Mouse (Mus musculus) midbrain, embryonic 10.5 days (tissue): ENCODE measurements around the gene Abca7. TPM values are rescaled to one million over a fixed set of nuclear protein-coding genes. Genes with fewer than 3 reads are reported as not detected.

ENCODE experiments used
- DNase-seq: peaks from one replicate; pipeline ENCODE4 v3.0.0-alpha.2; 2017; ENCODE audit warnings: low spot score
- H3K27ac ChIP-seq: fragments of 300-500 bp; sonication (generic); replicated peaks from 2 replicates; pipeline ENCODE4 v1.5.1; 2016; ENCODE audit warnings: mild to moderate bottlenecking
- H3K27me3 ChIP-seq: fragments of 300-500 bp; sonication (generic); 2 replicates; pipeline ENCODE4 v1.6.1; 2016; ENCODE audit warnings: low read depth, mild to moderate bottlenecking; ENCODE audit not compliant: poor library complexity, severe bottlenecking
- H3K36me3 ChIP-seq: fragments of 300-500 bp; sonication (generic); 2 replicates; pipeline ENCODE4 v1.6.1; 2016; ENCODE audit warnings: mild to moderate bottlenecking, moderate library complexity
- H3K4me1 ChIP-seq: fragments of 300-500 bp; sonication (generic); 2 replicates; pipeline ENCODE4 v1.6.1; 2016
- H3K4me3 ChIP-seq: fragments of 300-500 bp; sonication (generic); 2 replicates; pipeline ENCODE4 v1.5.1; 2016; ENCODE audit warnings: mild to moderate bottlenecking, moderate library complexity
- H3K9me3 ChIP-seq: fragments of 300-500 bp; sonication (generic); replicated peaks from 2 replicates; pipeline ENCODE4 v1.6.1; 2016; ENCODE audit warnings: mild to moderate bottlenecking
- WGBS: fragments of 180-500 bp; shearing (Covaris S2); methylation state at CpG from one replicate; pipeline ENCODE4 v1.1.7; 2016; 5-methylcytosine and 5-hydroxymethylcytosine counted together
- polyA plus RNA-seq: library from polyadenylated mRNA; unstranded; fragments of >200 nt; fragmentation: Nextera tagmentation; extraction: Ambion mirVana; gene quantifications from 2 replicates; pipeline ENCODE4 v1.2.1, GENCODE M21; 2016

The Abca7 gene
- polyA plus RNA-seq, 1 experiment from 2014 or later = 3.2 TPM

GRCm38 (mm10) chr10:80019471-80020131 is 23.3 kb downstream of the Abca7 start:
- DNase-seq = peak; percentile 57
- H3K27ac ChIP-seq = peak overlapping the region; percentile 85
- WGBS = 5% methylated on average over 20 of the region's 20 CpGs

GRCm38 (mm10) chr10:80020191-80020590 is 23.9 kb downstream of the Abca7 start:
- Histone ChIP-seq H3K36me3 (peaks cover 7% of the 10 kb centered on the region), H3K27me3 (peaks cover 57% of the 10 kb centered on the region), H3K9me3 (no peaks in the 10 kb centered on the region), H3K27ac (peak overlapping the region; percentile 85; the same call in 1 of the 2 replicates), H3K4me1 (peaks cover 34% of the 10 kb centered on the region), H3K4me3 (peak overlapping the region; percentile 49)
- WGBS = 20% methylated on average over 11 of the region's 11 CpGs
- DNase-seq = no peak

More at GRCm38 (mm10) chr10:80019471-80020131, 23.3 kb downstream of the Abca7 start:
- H3K27me3 ChIP-seq = peaks cover 63% of the 10 kb centered on the region
- H3K4me1 ChIP-seq = peaks cover 37% of the 10 kb centered on the region
- peaks cover 7% of the 10 kb centered on the region for H3K36me3 ChIP-seq
- peak overlapping the region; percentile 49 for H3K4me3 ChIP-seq
- no peaks in the 10 kb centered on the region for H3K9me3 ChIP-seq

- WGBS = 85% methylated on average over 18 of the region's 18 CpGs
These were observed 24.5 kb downstream of the Abca7 start for GRCm38 (mm10) chr10:80020603-80021319.

DNA sequence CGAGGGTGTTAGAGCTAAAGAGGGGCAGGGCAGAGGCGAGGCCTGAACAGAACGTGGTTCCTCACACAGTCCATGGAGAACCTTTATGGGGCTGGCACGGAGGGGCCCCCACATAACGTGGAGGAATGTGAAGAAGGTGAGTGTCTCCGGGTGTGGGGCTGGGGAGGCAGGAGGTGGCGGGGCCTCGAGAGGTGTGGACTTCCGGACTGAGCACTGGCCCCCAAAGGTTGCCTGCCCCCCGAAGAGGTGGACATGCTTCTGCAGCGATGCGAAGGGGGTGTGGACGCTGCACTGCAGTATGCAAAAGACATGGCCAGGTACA is 25.0 kb downstream of the Abca7 start:
- H3K9me3 ChIP-seq = no peaks in the 10 kb centered on the region
- peaks cover 7% of the 10 kb centered on the region for H3K36me3 ChIP-seq
- peaks cover 41% of the 10 kb centered on the region for H3K4me1 ChIP-seq
- no peak for DNase-seq
- WGBS = 92% methylated on average over 13 of the region's 13 CpGs
- peaks cover 46% of the 10 kb centered on the region for H3K27me3 ChIP-seq
- H3K4me3 ChIP-seq = no peak overlapping the region
- no peak overlapping the region for H3K27ac ChIP-seq

More at GRCm38 (mm10) chr10:80020603-80021319, 24.5 kb downstream of the Abca7 start:
- Histone ChIP-seq H3K9me3 (no peaks in the 10 kb centered on the region), H3K27ac (no peak overlapping the region), H3K27me3 (peaks cover 51% of the 10 kb centered on the region), H3K36me3 (peaks cover 7% of the 10 kb centered on the region), H3K4me3 (peak overlapping the region; percentile 49), H3K4me1 (peaks cover 37% of the 10 kb centered on the region)
- no peak for DNase-seq

- H3K36me3 ChIP-seq = peaks cover 7% of the 10 kb centered on the region
- no peaks in the 10 kb centered on the region for H3K9me3 ChIP-seq
- H3K27ac ChIP-seq = no peak overlapping the region
- H3K27me3 ChIP-seq = peaks cover 37% of the 10 kb centered on the region
- H3K4me3 ChIP-seq = no peak overlapping the region; the same call in 1 of the 2 replicates
- 90% methylated on average over 12 of the region's 12 CpGs for WGBS
- no peak for DNase-seq
- H3K4me1 ChIP-seq = peaks cover 35% of the 10 kb centered on the region
These were observed 25.9 kb downstream of the Abca7 start for GRCm38 (mm10) chr10:80022164-80022563.

DNA sequence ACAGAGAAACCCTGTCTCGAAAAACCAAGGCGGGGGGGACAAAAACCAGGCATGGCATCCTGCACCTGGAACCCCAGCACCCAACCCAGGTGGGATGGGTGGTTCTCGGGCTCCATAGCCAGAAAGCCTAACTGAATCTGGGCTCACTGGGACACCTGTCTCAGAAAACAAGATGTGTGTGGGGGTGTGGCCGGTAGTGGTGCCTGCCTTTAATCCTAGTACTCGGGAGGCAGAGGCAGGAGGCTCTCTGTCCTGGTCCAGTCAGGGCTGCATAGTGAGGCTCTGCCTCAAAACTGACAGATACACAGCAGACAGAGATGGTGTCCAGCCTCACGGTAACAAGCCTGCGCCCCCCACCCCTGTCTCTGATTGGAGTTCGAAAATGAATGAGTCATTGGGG is 26.5 kb downstream of the Abca7 start:
- no peak overlapping the region for H3K27ac ChIP-seq
- WGBS = 94% methylated on average over 8 of the region's 8 CpGs
- H3K9me3 ChIP-seq = no peaks in the 10 kb centered on the region
- no peak overlapping the region for H3K4me3 ChIP-seq
- H3K36me3 ChIP-seq = peaks cover 7% of the 10 kb centered on the region
- peaks cover 31% of the 10 kb centered on the region for H3K27me3 ChIP-seq
- peaks cover 35% of the 10 kb centered on the region for H3K4me1 ChIP-seq
- DNase-seq = no peak

GRCm38 (mm10) chr10:80023758-80024157 is 27.5 kb downstream of the Abca7 start:
- H3K4me1 ChIP-seq = peaks cover 32% of the 10 kb centered on the region
- H3K27ac ChIP-seq = no peak overlapping the region
- H3K27me3 ChIP-seq = peaks cover 25% of the 10 kb centered on the region
- no peak for DNase-seq
- H3K9me3 ChIP-seq = no peaks in the 10 kb centered on the region
- H3K36me3 ChIP-seq = peaks cover 7% of the 10 kb centered on the region
- 92% methylated on average over 5 of the region's 5 CpGs for WGBS
- H3K4me3 ChIP-seq = no peak overlapping the region

GRCm38 (mm10) chr10:80024229-80025043 is 28.1 kb downstream of the Abca7 start:
- H3K27ac ChIP-seq = 0 out of 2 replicates have a peak overlapping the region, but pooled peaks have one; percentile 52
- DNase-seq = no peak
- H3K4me1 ChIP-seq = peaks cover 25% of the 10 kb centered on the region
- H3K27me3 ChIP-seq = peaks cover 18% of the 10 kb centered on the region
- H3K4me3 ChIP-seq = no peak overlapping the region
- WGBS = 80% methylated on average over 15 of the region's 15 CpGs
- peaks cover 7% of the 10 kb centered on the region for H3K36me3 ChIP-seq
- no peaks in the 10 kb centered on the region for H3K9me3 ChIP-seq

DNA sequence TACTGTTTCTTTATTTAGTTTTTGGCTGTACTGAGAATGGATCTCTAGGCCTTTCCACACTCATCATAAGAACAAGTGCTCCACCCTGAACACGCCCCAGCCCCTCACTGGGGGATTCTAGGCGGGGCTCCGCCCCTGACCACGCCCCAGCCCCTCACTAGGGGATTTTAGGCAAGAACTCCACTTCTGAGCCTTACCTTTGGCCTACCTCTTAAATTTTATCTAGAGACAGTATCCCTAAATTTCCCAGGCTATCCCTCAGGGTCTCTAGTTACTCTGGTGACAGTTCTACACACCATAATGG is 28.7 kb downstream of the Abca7 start:
- Histone ChIP-seq H3K4me3 (no peak overlapping the region), H3K36me3 (peaks cover 7% of the 10 kb centered on the region), H3K4me1 (peaks cover 19% of the 10 kb centered on the region), H3K27me3 (peaks cover 12% of the 10 kb centered on the region), H3K27ac (no peak overlapping the region), H3K9me3 (no peaks in the 10 kb centered on the region)
- DNase-seq = no peak
- WGBS = 59% methylated on average over 4 of the region's 4 CpGs

GRCm38 (mm10) chr10:80025463-80025862 is 29.2 kb downstream of the Abca7 start:
- Histone ChIP-seq H3K27ac (no peak overlapping the region), H3K4me3 (no peak overlapping the region), H3K9me3 (no peaks in the 10 kb centered on the region), H3K36me3 (peaks cover 7% of the 10 kb centered on the region), H3K4me1 (peaks cover 15% of the 10 kb centered on the region; the same call in 1 of the 2 replicates), H3K27me3 (peaks cover 8% of the 10 kb centered on the region)
- no peak for DNase-seq
- 78% methylated on average over 10 of the region's 10 CpGs for WGBS

DNA sequence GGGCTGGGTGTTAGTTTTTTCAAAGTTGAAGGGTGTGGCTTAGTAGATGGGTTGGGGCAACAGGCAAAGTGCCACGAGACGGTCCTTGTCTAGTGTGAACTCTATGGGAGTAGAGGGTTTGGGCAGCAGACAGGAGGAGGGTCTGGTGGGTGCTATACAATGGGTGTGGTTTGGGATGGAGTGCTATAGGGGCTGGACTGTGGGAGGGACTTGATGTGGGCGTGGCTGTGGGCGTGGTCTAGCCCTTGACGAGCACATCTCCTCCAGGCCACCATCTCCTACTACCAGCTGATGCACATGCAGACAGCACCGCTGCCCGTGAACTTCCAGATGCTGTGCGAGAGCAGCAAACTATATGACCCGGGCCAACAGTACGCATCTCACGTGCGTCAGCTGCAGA is 29.6 kb downstream of the Abca7 start:
- no peaks in the 10 kb centered on the region for H3K9me3 ChIP-seq
- no peak for DNase-seq
- H3K27ac ChIP-seq = no peak overlapping the region
- H3K4me3 ChIP-seq = no peak overlapping the region
- H3K27me3 ChIP-seq = peaks cover 3% of the 10 kb centered on the region; the same call in 1 of the 2 replicates
- peaks cover 9% of the 10 kb centered on the region for H3K36me3 ChIP-seq
- peaks cover 12% of the 10 kb centered on the region; the same call in 1 of the 2 replicates for H3K4me1 ChIP-seq
- 64% methylated on average over 12 of the region's 12 CpGs for WGBS

DNA sequence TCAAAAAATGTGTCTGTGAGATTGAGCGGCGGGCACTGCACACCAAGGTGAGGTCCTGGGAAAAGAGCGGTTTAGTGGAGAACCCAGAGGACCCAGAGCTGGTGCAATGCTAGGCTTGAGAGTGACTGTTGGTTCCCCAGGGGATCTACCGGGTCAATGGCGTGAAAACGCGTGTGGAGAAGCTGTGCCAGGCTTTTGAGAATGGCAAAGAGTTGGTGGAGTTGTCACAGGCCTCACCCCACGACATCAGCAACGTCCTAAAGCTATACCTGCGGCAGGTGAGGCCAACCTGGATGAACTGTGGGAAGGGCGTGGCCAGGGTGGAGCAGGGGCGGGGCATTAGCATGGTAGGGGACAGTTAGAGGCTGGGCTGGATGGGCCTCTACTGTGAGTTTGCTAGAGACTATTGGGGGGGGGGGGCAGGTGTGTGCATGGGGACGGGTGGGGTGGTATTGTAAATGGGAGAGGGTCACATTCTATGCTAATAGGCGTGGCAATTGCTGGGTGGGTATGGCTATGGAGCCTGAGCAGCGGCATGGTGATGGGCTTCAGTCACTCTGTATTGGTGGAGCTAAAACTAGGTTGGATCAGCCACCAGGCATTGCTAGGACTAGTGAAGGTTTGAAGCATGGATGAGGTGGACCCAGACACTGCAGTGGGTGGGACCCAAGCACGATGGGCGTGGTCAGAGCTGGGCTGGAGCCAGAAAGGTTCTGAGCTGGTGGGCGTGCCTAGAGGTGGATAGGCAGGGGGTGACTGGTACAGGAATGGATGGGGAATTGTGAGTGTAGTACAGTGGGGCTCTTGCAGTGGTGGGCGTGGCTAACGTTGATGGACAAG is 31.6 kb downstream of the Abca7 start:
- DNase-seq = no peak
- H3K4me3 ChIP-seq = no peak overlapping the region
- WGBS = 73% methylated on average over 20 of the region's 20 CpGs
- H3K36me3 ChIP-seq = peaks cover 4% of the 10 kb centered on the region
- H3K27ac ChIP-seq = no peak overlapping the region
- no peaks in the 10 kb centered on the region for H3K9me3 ChIP-seq
- peaks cover 12% of the 10 kb centered on the region; the same call in 1 of the 2 replicates for H3K4me1 ChIP-seq
- no peaks in the 10 kb centered on the region for H3K27me3 ChIP-seq
